Mouse (Mus musculus) spleen, adult 2 months (tissue): ENCODE data around the gene Fam186b. TPM values are rescaled to one million over a fixed set of nuclear protein-coding genes. Genes with fewer than 3 reads are reported as not detected.

ENCODE experiments used
- DNase-seq, 2 experiments: peaks; one replicate each; pipeline versions ENCODE4 v3.0.0 to v3.0.0-alpha.2; 2012 to 2021; ENCODE audit warnings: low spot score in 2 of 2, low read depth in 1 of 2
- H3K27ac ChIP-seq: fragments of 200-500 bp; 2 replicates; pipeline ENCODE4 v1.5.1; 2012; ENCODE audit warnings: low read length, inconsistent platforms; ENCODE audit not compliant: insufficient read depth
- H3K27me3 ChIP-seq: fragments of 200-500 bp; 2 replicates; pipeline ENCODE4 v1.6.1; 2012; ENCODE audit warnings: mild to moderate bottlenecking, moderate library complexity, low read length, inconsistent platforms; ENCODE audit not compliant: control insufficient read depth, insufficient read depth
- H3K36me3 ChIP-seq: fragments of 200-500 bp; 2 replicates; pipeline ENCODE4 v1.6.1; 2012; ENCODE audit warnings: mild to moderate bottlenecking, low read length, inconsistent platforms; ENCODE audit not compliant: control insufficient read depth, insufficient read depth
- H3K4me1 ChIP-seq: fragments of 200-500 bp; 2 replicates; pipeline ENCODE4 v1.6.1; 2011; ENCODE audit warnings: inconsistent platforms; ENCODE audit not compliant: control insufficient read depth, insufficient read depth, insufficient read length
- H3K4me3 ChIP-seq: fragments of 200-500 bp; 2 replicates; pipeline ENCODE4 v1.5.1; 2011; ENCODE audit warnings: mild to moderate bottlenecking, inconsistent platforms; ENCODE audit not compliant: insufficient read depth, insufficient read length; ENCODE audit errors: extremely low read depth
- CTCF ChIP-seq: fragments of 200-500 bp; IDR thresholded peaks from 2 replicates; pipeline ENCODE4 v1.5.1; 2011; ENCODE audit warnings: mild to moderate bottlenecking, inconsistent platforms; ENCODE audit not compliant: insufficient read depth, insufficient read length, insufficient replicate concordance; ENCODE audit errors: extremely low read depth
- POLR2A ChIP-seq: fragments of 200-500 bp; IDR thresholded peaks from 2 replicates; pipeline ENCODE4 v1.6.1; 2011; ENCODE audit warnings: low read depth, low read length, inconsistent platforms
- WGBS: fragments of 180-500 bp; shearing (Covaris S2); methylation state at CpG from one replicate; pipeline ENCODE4 v1.1.7; 2018; 5-methylcytosine and 5-hydroxymethylcytosine counted together
- polyA plus RNA-seq: library from polyadenylated mRNA; depleted of rRNA; stranded (reverse); fragments of >200 nt; gene quantifications from 2 replicates; pipeline ENCODE4 v1.2.3, GENCODE M21; 2012

The Fam186b gene
- polyA plus RNA-seq, 1 experiment, result 0.05 TPM

- Histone ChIP-seq H3K4me3 (no peak overlapping the region), H3K27ac (no peak overlapping the region), H3K36me3 (peaks cover 59% of the 10 kb centered on the region), H3K4me1 (no peaks in the 10 kb centered on the region), H3K27me3 (no peaks in the 10 kb centered on the region)
- TF ChIP-seq CTCF, result no peak
- DNase-seq, result no peak
- WGBS, result 85% methylated on average over 9 of the region's 9 CpGs
Measured at GRCm38 (mm10) chr15:99320978-99321377, 25.3 kb upstream of the Fam186b start.

GRCm38 (mm10) chr15:99320168-99320674 lies 24.5 kb upstream of the Fam186b start:
- no peaks in the 10 kb centered on the region for H3K27me3 ChIP-seq
- H3K36me3 ChIP-seq, result peaks cover 58% of the 10 kb centered on the region
- WGBS, result 87% methylated on average over 10 of the region's 10 CpGs
- no peaks in the 10 kb centered on the region for H3K4me1 ChIP-seq
- H3K27ac ChIP-seq, result no peak overlapping the region
- TF ChIP-seq POLR2A, result no peak
- TF ChIP-seq CTCF, result no peak
- no peak for DNase-seq
- H3K4me3 ChIP-seq, result no peak overlapping the region

- TF ChIP-seq POLR2A (no peak), CTCF (no peak)
- Histone ChIP-seq H3K4me1 (no peaks in the 10 kb centered on the region), H3K27me3 (no peaks in the 10 kb centered on the region), H3K4me3 (no peak overlapping the region), H3K27ac (no peak overlapping the region), H3K36me3 (peaks cover 53% of the 10 kb centered on the region)
- DNase-seq, result no peak
- WGBS, result 75% methylated on average over 3 of the region's 3 CpGs
Measured at GRCm38 (mm10) chr15:99319411-99319871, 23.8 kb upstream of the Fam186b start.

- no peak for DNase-seq
- peaks cover 50% of the 10 kb centered on the region for H3K36me3 ChIP-seq
- no peak overlapping the region for H3K27ac ChIP-seq
- no peak for TF ChIP-seq CTCF
- TF ChIP-seq POLR2A, result no peak
- H3K27me3 ChIP-seq, result no peaks in the 10 kb centered on the region
- no peaks in the 10 kb centered on the region for H3K4me1 ChIP-seq
- 92% methylated on average over 14 of the region's 14 CpGs for WGBS
- H3K4me3 ChIP-seq, result no peak overlapping the region
Measured at GRCm38 (mm10) chr15:99318861-99319410, 23.2 kb upstream of the Fam186b start.

- TF ChIP-seq CTCF, result no peak
- no peak for TF ChIP-seq POLR2A
- no peaks in the 10 kb centered on the region for H3K4me1 ChIP-seq
- peaks cover 45% of the 10 kb centered on the region for H3K36me3 ChIP-seq
Measured at GRCm38 (mm10) chr15:99318071-99318470, 22.4 kb upstream of the Fam186b start.

GRCm38 (mm10) chr15:99317267-99317651 lies 21.6 kb upstream of the Fam186b start:
- DNase-seq, result no peak
- TF ChIP-seq POLR2A (no peak), CTCF (no peak)
- Histone ChIP-seq H3K36me3 (peaks cover 37% of the 10 kb centered on the region), H3K27me3 (no peaks in the 10 kb centered on the region), H3K4me1 (no peaks in the 10 kb centered on the region), H3K27ac (peak overlapping the region; percentile 3; the same call in 1 of the 2 replicates), H3K4me3 (no peak overlapping the region)
- 72% methylated on average over 2 of the region's 2 CpGs for WGBS

More at GRCm38 (mm10) chr15:99318071-99318470, 22.4 kb upstream of the Fam186b start:
- WGBS, result 90% methylated on average over 6 of the region's 6 CpGs
- DNase-seq, result no peak
- no peak overlapping the region for H3K27ac ChIP-seq
- H3K27me3 ChIP-seq, result no peaks in the 10 kb centered on the region
- no peak overlapping the region for H3K4me3 ChIP-seq
